Mouse (Mus musculus) intestine, embryonic 14.5 days (tissue): ENCODE measurements around the gene Antxr2. TPM values are rescaled to one million over a fixed set of nuclear protein-coding genes. Genes with fewer than 3 reads are reported as not detected.

ENCODE experiments used
- ATAC-seq: fragments of 200-750 bp; cut with Nextera tagmentation; replicated peaks from 2 replicates; pipeline ENCODE4 v1.8.0; 2017; ENCODE audit warnings: low read depth, moderate number of reproducible peaks, moderate TSS enrichment, moderate library complexity; ENCODE audit not compliant: low FRiP score, low TSS enrichment
- DNase-seq: peaks from one replicate; pipeline ENCODE4 v3.0.0-alpha.2; 2018; ENCODE audit warnings: low spot score
- H3K27ac ChIP-seq: fragments of 300-500 bp; sonication (generic); 2 replicates; pipeline ENCODE4 v1.5.1; 2014; ENCODE audit warnings: low read depth, mild to moderate bottlenecking, control low read depth
- H3K27me3 ChIP-seq: fragments of 300-500 bp; sonication (generic); replicated peaks from 2 replicates; pipeline ENCODE4 v1.6.1; 2014; ENCODE audit warnings: low read length, control low read depth; ENCODE audit not compliant: control insufficient read depth, insufficient read depth
- H3K36me3 ChIP-seq: fragments of 300-500 bp; sonication (generic); 2 replicates; pipeline ENCODE4 v1.6.1; 2014; ENCODE audit warnings: low read length, control low read depth; ENCODE audit not compliant: control insufficient read depth, insufficient read depth
- H3K4me1 ChIP-seq: fragments of 300-500 bp; sonication (generic); replicated peaks from 2 replicates; pipeline ENCODE4 v1.6.1; 2014; ENCODE audit warnings: low read length, control low read depth, mixed read lengths; ENCODE audit not compliant: control insufficient read depth, insufficient read depth
- H3K4me2 ChIP-seq: fragments of 300-500 bp; sonication (generic); 2 replicates; pipeline ENCODE4 v1.6.1; 2014; ENCODE audit warnings: low read length
- H3K4me3 ChIP-seq: fragments of 300-500 bp; sonication (generic); 2 replicates; pipeline ENCODE4 v1.5.1; 2014; ENCODE audit warnings: low read depth, low read length, control low read depth, mixed read lengths
- H3K9ac ChIP-seq: fragments of 300-500 bp; sonication (generic); 2 replicates; pipeline ENCODE4 v1.6.1; 2014; ENCODE audit warnings: mild to moderate bottlenecking, low read length
- H3K9me3 ChIP-seq: fragments of 300-500 bp; sonication (generic); 2 replicates; pipeline ENCODE4 v1.6.1; 2016; ENCODE audit warnings: low read length, control low read depth; ENCODE audit not compliant: control insufficient read depth
- WGBS: fragments of 180-500 bp; shearing (Covaris S2); extraction: QIAGEN DNeasy Blood & Tissue Kit; methylation state at CpG from one replicate; pipeline ENCODE4 v1.1.7; 2014; 5-methylcytosine and 5-hydroxymethylcytosine counted together
- polyA plus RNA-seq: library from polyadenylated mRNA; unstranded; fragments of >200 nt; fragmentation: Nextera tagmentation; extraction: Ambion mirVana; gene quantifications from 2 replicates; pipeline ENCODE4 v1.2.1, GENCODE M21; 2014

Gene Antxr2
- polyA plus RNA-seq, 1 experiment from 2014 or later: 24.6 TPM

- Histone ChIP-seq H3K4me1 (peaks cover 11% of the 10 kb centered on the region; the same call in 1 of the 2 replicates), H3K9me3 (no peaks in the 10 kb centered on the region), H3K36me3 (no peaks in the 10 kb centered on the region), H3K27ac (peak overlapping the region; percentile 77), H3K9ac (no peak overlapping the region), H3K4me3 (no peak overlapping the region), H3K4me2 (no peak overlapping the region), H3K27me3 (no peaks in the 10 kb centered on the region)
- DNase-seq (peak; percentile 65), ATAC-seq (no peak)
- 42% methylated on average over 10 of the region's 10 CpGs for WGBS
Observed at GRCm38 (mm10) chr5:97847204-97847895, 183.5 kb downstream of the Antxr2 start.

GRCm38 (mm10) chr5:97846503-97846902 lies 184.3 kb downstream of the Antxr2 start:
- WGBS: 89% methylated on average over 2 of the region's 2 CpGs
- H3K4me3 ChIP-seq: no peak overlapping the region
- H3K9ac ChIP-seq: no peak overlapping the region
- DNase-seq: no peak
- no peak overlapping the region for H3K4me2 ChIP-seq
- H3K4me1 ChIP-seq: peaks cover 15% of the 10 kb centered on the region; the same call in 1 of the 2 replicates
- peak overlapping the region; percentile 77; the same call in 1 of the 2 replicates for H3K27ac ChIP-seq
- no peaks in the 10 kb centered on the region for H3K9me3 ChIP-seq
- ATAC-seq: no peak
- H3K36me3 ChIP-seq: no peaks in the 10 kb centered on the region
- no peaks in the 10 kb centered on the region for H3K27me3 ChIP-seq

GRCm38 (mm10) chr5:97842016-97842415 lies 188.8 kb downstream of the Antxr2 start:
- no peaks in the 10 kb centered on the region for H3K36me3 ChIP-seq
- H3K27me3 ChIP-seq: no peaks in the 10 kb centered on the region
- no peak for ATAC-seq
- H3K4me1 ChIP-seq: peaks cover 21% of the 10 kb centered on the region
- H3K4me2 ChIP-seq: no peak overlapping the region
- no peak overlapping the region for H3K27ac ChIP-seq
- H3K9ac ChIP-seq: no peak overlapping the region
- H3K9me3 ChIP-seq: no peaks in the 10 kb centered on the region
- WGBS: 21% methylated on average over 1 of the region's 1 CpGs
- no peak for DNase-seq
- no peak overlapping the region for H3K4me3 ChIP-seq

GRCm38 (mm10) chr5:97839924-97840279 lies 190.9 kb downstream of the Antxr2 start:
- ATAC-seq: no peak
- Histone ChIP-seq H3K27ac (no peak overlapping the region), H3K4me1 (peaks cover 20% of the 10 kb centered on the region), H3K36me3 (no peaks in the 10 kb centered on the region), H3K27me3 (no peaks in the 10 kb centered on the region), H3K9me3 (no peaks in the 10 kb centered on the region), H3K9ac (no peak overlapping the region), H3K4me3 (no peak overlapping the region), H3K4me2 (no peak overlapping the region)
- no peak for DNase-seq

GRCm38 (mm10) chr5:97839271-97839923 lies 191.4 kb downstream of the Antxr2 start:
- Histone ChIP-seq H3K9ac (no peak overlapping the region), H3K36me3 (no peaks in the 10 kb centered on the region), H3K9me3 (no peaks in the 10 kb centered on the region), H3K4me1 (peaks cover 20% of the 10 kb centered on the region), H3K4me2 (no peak overlapping the region), H3K27me3 (no peaks in the 10 kb centered on the region), H3K27ac (no peak overlapping the region), H3K4me3 (no peak overlapping the region)
- ATAC-seq (no peak), DNase-seq (no peak)
- 75% methylated on average over 3 of the region's 3 CpGs for WGBS

- no peak overlapping the region for H3K4me3 ChIP-seq
- no peak for DNase-seq
- 0 out of 2 replicates have a peak, but pooled peaks have one; percentile 62 for ATAC-seq
- H3K36me3 ChIP-seq: no peaks in the 10 kb centered on the region
- no peaks in the 10 kb centered on the region for H3K9me3 ChIP-seq
- H3K4me1 ChIP-seq: peaks cover 18% of the 10 kb centered on the region
- no peaks in the 10 kb centered on the region for H3K27me3 ChIP-seq
- 37% methylated on average over 2 of the region's 2 CpGs for WGBS
- no peak overlapping the region for H3K4me2 ChIP-seq
- H3K9ac ChIP-seq: no peak overlapping the region
- peak overlapping the region; percentile 67; the same call in 1 of the 2 replicates for H3K27ac ChIP-seq
Observed at GRCm38 (mm10) chr5:97837333-97837732, 193.5 kb downstream of the Antxr2 start.

- peaks cover 15% of the 10 kb centered on the region for H3K4me1 ChIP-seq
- H3K27me3 ChIP-seq: no peaks in the 10 kb centered on the region
- H3K9me3 ChIP-seq: no peaks in the 10 kb centered on the region
- H3K9ac ChIP-seq: no peak overlapping the region
- no peak overlapping the region for H3K4me2 ChIP-seq
- H3K27ac ChIP-seq: no peak overlapping the region
- ATAC-seq (no peak), DNase-seq (no peak)
- WGBS: 68% methylated on average over 2 of the region's 2 CpGs
- no peaks in the 10 kb centered on the region for H3K36me3 ChIP-seq
- H3K4me3 ChIP-seq: no peak overlapping the region
Observed at GRCm38 (mm10) chr5:97835418-97835817, 195.4 kb downstream of the Antxr2 start.

GRCm38 (mm10) chr5:97834770-97835169 lies 196.1 kb downstream of the Antxr2 start:
- no peak for ATAC-seq

More at GRCm38 (mm10) chr5:97834770-97835169, 196.1 kb downstream of the Antxr2 start:
- Histone ChIP-seq H3K4me1 (peaks cover 15% of the 10 kb centered on the region), H3K27ac (no peak overlapping the region), H3K9me3 (no peaks in the 10 kb centered on the region), H3K36me3 (no peaks in the 10 kb centered on the region), H3K4me2 (no peak overlapping the region), H3K27me3 (no peaks in the 10 kb centered on the region), H3K4me3 (no peak overlapping the region), H3K9ac (no peak overlapping the region)
- 79% methylated on average over 1 of the region's 1 CpGs for WGBS
- DNase-seq: no peak
